Comparison of ENCODE assay signal across 8 mouse cellular contexts in genomic region chr7:89437589-89437988, GRCm38 (mm10). TPM values are rescaled to one million over a fixed set of nuclear protein-coding genes. Genes with fewer than 3 reads are reported as not detected.
A peak's percentile ranks its signal among the peaks of the same experiment; 100 is the strongest.
DNase-seq lines count a peak whose midpoint lies in the region; ATAC-seq and TF ChIP-seq lines count a peak whose summit lies in the region.

No protein-coding gene starts in this region.

- no peaks in the 10 kb centered on the region for H3K36me3 ChIP-seq in limb, embryonic 11.5 days (ENCODE audit: control insufficient read depth, insufficient read depth, low read length)
- no peaks in the 10 kb centered on the region for H3K36me3 ChIP-seq in limb, embryonic 10.5 days
- H3K36me3 ChIP-seq in ES-E14 (ENCODE audit: control insufficient read depth, insufficient read depth, low read length, poor library complexity, severe bottlenecking): no peaks in the 10 kb centered on the region
- no peaks in the 10 kb centered on the region for H3K36me3 ChIP-seq in hindbrain, postnatal 0 days (ENCODE audit: insufficient read depth, low read length)
- H3K36me3 ChIP-seq in forebrain, embryonic 10.5 days (replicated peaks): no peaks in the 10 kb centered on the region

- H3K9ac ChIP-seq in limb, embryonic 11.5 days (ENCODE audit: low read length): no peak overlapping the region
- H3K9ac ChIP-seq in ES-E14 (ENCODE audit: insufficient read depth, low read depth, low read length, poor library complexity, severe bottlenecking): no peak overlapping the region
- no peak overlapping the region for H3K9ac ChIP-seq in hindbrain, postnatal 0 days (replicated peaks; ENCODE audit: low read length)

- no peak overlapping the region for H3K4me2 ChIP-seq in limb, embryonic 11.5 days (ENCODE audit: low read depth, severe bottlenecking)
- no peak overlapping the region for H3K4me2 ChIP-seq in hindbrain, postnatal 0 days (ENCODE audit: low read depth, low read length)

- no peak for ATAC-seq in limb, embryonic 11.5 days (ENCODE audit: insufficient number of reproducible peaks, low FRiP score, low TSS enrichment, low read depth)
- 0 out of 2 replicates have a peak, but pooled peaks have one; percentile 68 for ATAC-seq in hindbrain, postnatal 0 days
- ATAC-seq in neutrophil, adult 5-6 weeks (ENCODE audit: extremely low read depth, insufficient number of reproducible peaks, low FRiP score, poor library complexity, severe bottlenecking): 0 out of 2 replicates have a peak, but pooled peaks have one; percentile 36

- TF ChIP-seq POLR2A in cortical plate, adult 2 months (IDR thresholded peaks at IDR 0.05; ENCODE audit: extremely low read depth, insufficient read depth, low read length): no peak

- WGBS in limb, embryonic 11.5 days: 52% methylated on average over 4 of the region's 4 CpGs
- WGBS in limb, embryonic 10.5 days: 53% methylated on average over 4 of the region's 4 CpGs
- WGBS in hindbrain, postnatal 0 days: 43% methylated on average over 4 of the region's 4 CpGs
- WGBS in forebrain, embryonic 10.5 days: 40% methylated on average over 4 of the region's 4 CpGs

- in situ Hi-C loops in ES-E14 (cut with MboI; ENCODE audit: low sequenced_read_pairs in 2 of 2, unreplicated experiment in 2 of 2): no loop called here

- no peak overlapping the region for H3K4me3 ChIP-seq in limb, embryonic 11.5 days (ENCODE audit: low read depth, low read length)
- H3K4me3 ChIP-seq in limb, embryonic 10.5 days: no peak overlapping the region
- H3K4me3 ChIP-seq in ES-E14 (ENCODE audit: insufficient read depth in 1 of 2, low read depth in 1 of 2, low read length in 2 of 2, poor library complexity in 1 of 2, severe bottlenecking in 1 of 2): no peak overlapping the region
- H3K4me3 ChIP-seq in cortical plate, adult 2 months (ENCODE audit: insufficient read depth, low read length): no peak overlapping the region
- no peak overlapping the region for H3K4me3 ChIP-seq in hindbrain, postnatal 0 days (ENCODE audit: low read length)
- no peak overlapping the region for H3K4me3 ChIP-seq in forebrain, embryonic 10.5 days

- TF ChIP-seq CTCF in cortical plate, adult 2 months (IDR thresholded peaks at IDR 0.05; ENCODE audit: extremely low read depth, insufficient read depth, low read length): peak; percentile 43; the same call in 1 of the 2 replicates
- TF ChIP-seq CTCF in hindbrain, postnatal 0 days (IDR thresholded peaks at IDR 0.05; ENCODE audit: low read depth): peak; percentile 78

- no peak overlapping the region for H3K27ac ChIP-seq in limb, embryonic 11.5 days (replicated peaks; ENCODE audit: low read depth, low read length)
- H3K27ac ChIP-seq in limb, embryonic 10.5 days: no peak overlapping the region
- H3K27ac ChIP-seq in ES-E14 (ENCODE audit: insufficient read depth, low read depth, low read length, poor library complexity, severe bottlenecking): no peak overlapping the region
- H3K27ac ChIP-seq in cortical plate, adult 2 months (ENCODE audit: insufficient read depth, low read length): no peak overlapping the region
- no peak overlapping the region for H3K27ac ChIP-seq in hindbrain, postnatal 0 days
- H3K27ac ChIP-seq in forebrain, embryonic 10.5 days: no peak overlapping the region

- no peaks in the 10 kb centered on the region for H3K9me3 ChIP-seq in limb, embryonic 11.5 days (ENCODE audit: control insufficient read depth, low read length)
- H3K9me3 ChIP-seq in limb, embryonic 10.5 days (replicated peaks): no peaks in the 10 kb centered on the region
- no peaks in the 10 kb centered on the region for H3K9me3 ChIP-seq in ES-E14 (ENCODE audit: control insufficient read depth, insufficient read depth, low read depth, low read length)
- no peaks in the 10 kb centered on the region for H3K9me3 ChIP-seq in hindbrain, postnatal 0 days (ENCODE audit: low read length)
- no peaks in the 10 kb centered on the region for H3K9me3 ChIP-seq in forebrain, embryonic 10.5 days

- H3K4me1 ChIP-seq in limb, embryonic 11.5 days (ENCODE audit: control insufficient read depth, insufficient read depth, low read length): no peaks in the 10 kb centered on the region
- no peaks in the 10 kb centered on the region for H3K4me1 ChIP-seq in limb, embryonic 10.5 days
- H3K4me1 ChIP-seq in ES-E14 (ENCODE audit: control insufficient read depth in 2 of 2, insufficient read depth in 2 of 2, low read length in 2 of 2, poor library complexity in 1 of 2): no peaks in the 10 kb centered on the region
- H3K4me1 ChIP-seq in cortical plate, adult 2 months (ENCODE audit: control insufficient read depth, insufficient read depth, low read length): no peaks in the 10 kb centered on the region
- no peaks in the 10 kb centered on the region for H3K4me1 ChIP-seq in hindbrain, postnatal 0 days (ENCODE audit: insufficient read depth, low read length)
- peaks cover 3% of the 10 kb centered on the region; the same call in 1 of the 2 replicates for H3K4me1 ChIP-seq in forebrain, embryonic 10.5 days

- DNase-seq in limb, embryonic 11.5 days (ENCODE audit: low spot score): peak; percentile 30
- DNase-seq in limb, embryonic 10.5 days (ENCODE audit: low spot score): no peak
- DNase-seq in ES-E14 (ENCODE audit: low read depth, low spot score): peak; percentile 44
- peak; percentile 72 for DNase-seq in hindbrain, postnatal 0 days (ENCODE audit: low spot score)
- peak; percentile 25 to 42 for DNase-seq in layer of hippocampus, postnatal 25 days (ENCODE audit: extremely low spot score in 1 of 2, low spot score in 1 of 2)
- DNase-seq in forebrain, embryonic 10.5 days (ENCODE audit: extremely low spot score, low spot score): no peak

- H3K27me3 ChIP-seq in limb, embryonic 11.5 days (ENCODE audit: control insufficient read depth, insufficient read depth, low read length): no peaks in the 10 kb centered on the region
- H3K27me3 ChIP-seq in limb, embryonic 10.5 days (ENCODE audit: low read depth, poor library complexity, severe bottlenecking): no peaks in the 10 kb centered on the region
- no peaks in the 10 kb centered on the region for H3K27me3 ChIP-seq in hindbrain, postnatal 0 days (ENCODE audit: insufficient read depth, low read length)
- no peaks in the 10 kb centered on the region for H3K27me3 ChIP-seq in forebrain, embryonic 10.5 days (ENCODE audit: poor library complexity, severe bottlenecking)

TF ChIP-seq in ES-E14, 5 proteins besides CTCF, POLR2A, EP300 and RAD21:
- TF ChIP-seq HCFC1 (IDR thresholded peaks at IDR 0.05; ENCODE audit: borderline replicate concordance, insufficient read depth, low read length): no peak
- TF ChIP-seq ZC3H11A (IDR thresholded peaks at IDR 0.05; ENCODE audit: borderline replicate concordance, low read depth, low read length): no peak; the same call in 1 of the 2 replicates
- TF ChIP-seq MAFK (IDR thresholded peaks at IDR 0.05; ENCODE audit: insufficient read depth, low read depth, low read length): no peak
- no peak for TF ChIP-seq CHD2 (IDR thresholded peaks at IDR 0.05; ENCODE audit: low read depth, low read length)
- no peak for TF ChIP-seq ZNF384 (IDR thresholded peaks at IDR 0.05; ENCODE audit: low read depth, low read length)

RNA-seq across cellular contexts. Expression of gene Fzd4, which starts 33.4 kb away (rescaled TPM):
- 9.4 and 11.0 TPM in 2 replicates for polyA plus RNA-seq in limb, embryonic 11.5 days (2014; fragmentation: Nextera tagmentation; extraction: Ambion mirVana)
- polyA plus RNA-seq in limb, embryonic 10.5 days (2016; fragmentation: Nextera tagmentation; extraction: Ambion mirVana): 3.9 and 6.4 TPM in 2 replicates
- 2.2 and 3.0 TPM in 2 replicates for total RNA-seq in ES-E14 (2012; rRNA removed)
- polyA plus RNA-seq in cortical plate, adult 2 months (2012; rRNA removed): 5.1 and 6.2 TPM in 2 replicates
- 4.4 and 4.7 TPM in 2 replicates for total RNA-seq in hindbrain, postnatal 0 days (2014; rRNA removed)
- 2.1 TPM in 2 replicates for polyA plus RNA-seq in hindbrain, postnatal 0 days (2015; fragmentation: Nextera tagmentation; extraction: Ambion mirVana)
- 1 to 10 TPM; 6.5 to 7.6 TPM for total RNA-seq in layer of hippocampus, postnatal 25 days (2021)
- total RNA-seq in neutrophil, adult 5-6 weeks (2017): 0.37 and 0.47 TPM in 2 replicates
- polyA plus RNA-seq in forebrain, embryonic 10.5 days (2016; fragmentation: Nextera tagmentation; extraction: Ambion mirVana): 5.9 and 6.8 TPM in 2 replicates

RNA-seq across cellular contexts. Expression of gene Tmem135, which starts 33.6 kb away (rescaled TPM):
- polyA plus RNA-seq in limb, embryonic 11.5 days (2014; fragmentation: Nextera tagmentation; extraction: Ambion mirVana): 17.7 and 18.3 TPM in 2 replicates
- polyA plus RNA-seq in limb, embryonic 10.5 days (2016; fragmentation: Nextera tagmentation; extraction: Ambion mirVana): 14.5 and 16.1 TPM in 2 replicates
- 19.0 and 29.2 TPM in 2 replicates for total RNA-seq in ES-E14 (2012; rRNA removed)
- polyA plus RNA-seq in cortical plate, adult 2 months (2012; rRNA removed): 30.9 and 31.7 TPM in 2 replicates
- total RNA-seq in hindbrain, postnatal 0 days (2014; rRNA removed): 24.3 and 31.4 TPM in 2 replicates
- 31.8 and 33.5 TPM in 2 replicates for polyA plus RNA-seq in hindbrain, postnatal 0 days (2015; fragmentation: Nextera tagmentation; extraction: Ambion mirVana)
- total RNA-seq in layer of hippocampus, postnatal 25 days (2021): 10 to 100 TPM; 59.1 to 63.4 TPM
- 23.5 and 24.6 TPM in 2 replicates for total RNA-seq in neutrophil, adult 5-6 weeks (2017)
- polyA plus RNA-seq in forebrain, embryonic 10.5 days (2016; fragmentation: Nextera tagmentation; extraction: Ambion mirVana): 16.1 and 16.5 TPM in 2 replicates

Comparison
In these comparisons a context has a peak if more than half of its experiments do, and no peak if none do; other contexts are left out.
1. DNase-seq: peak in limb, embryonic 11.5 days (single experiment), ES-E14 (single experiment), hindbrain, postnatal 0 days (single experiment) and layer of hippocampus, postnatal 25 days (2 of 2); none in limb, embryonic 10.5 days (single experiment) and forebrain, embryonic 10.5 days (single experiment).